Mouse (Mus musculus) intestine, embryonic 15.5 days (tissue): ENCODE data around the gene Gucy2g. TPM values are rescaled to one million over a fixed set of nuclear protein-coding genes. Genes with fewer than 3 reads are reported as not detected.

Experiments used
- ATAC-seq: fragments of 200-750 bp; cut with Nextera tagmentation; 2 replicates; pipeline ENCODE4 v1.8.0; 2017; ENCODE audit warnings: moderate TSS enrichment, moderate library complexity
- H3K27ac ChIP-seq: fragments of 300-500 bp; sonication (generic); 2 replicates; pipeline ENCODE4 v1.5.1; 2015; ENCODE audit warnings: mild to moderate bottlenecking, inconsistent platforms
- H3K27me3 ChIP-seq: fragments of 300-500 bp; sonication (generic); replicated peaks from 2 replicates; pipeline ENCODE4 v1.6.1; 2015; ENCODE audit warnings: inconsistent platforms
- H3K36me3 ChIP-seq: fragments of 300-500 bp; sonication (generic); 2 replicates; pipeline ENCODE4 v1.6.1; 2015; ENCODE audit warnings: inconsistent platforms
- H3K4me1 ChIP-seq: fragments of 300-500 bp; sonication (generic); replicated peaks from 2 replicates; pipeline ENCODE4 v1.6.1; 2015; ENCODE audit warnings: inconsistent platforms
- H3K4me2 ChIP-seq: fragments of 300-500 bp; sonication (generic); replicated peaks from 2 replicates; pipeline ENCODE4 v1.6.1; 2015; ENCODE audit warnings: mild to moderate bottlenecking, inconsistent platforms
- H3K4me3 ChIP-seq: fragments of 300-500 bp; sonication (generic); replicated peaks from 2 replicates; pipeline ENCODE4 v1.5.1; 2015; ENCODE audit warnings: inconsistent platforms
- H3K9ac ChIP-seq: fragments of 300-500 bp; sonication (generic); 2 replicates; pipeline ENCODE4 v1.6.1; 2015; ENCODE audit warnings: inconsistent platforms
- H3K9me3 ChIP-seq: fragments of 300-500 bp; sonication (generic); 2 replicates; pipeline ENCODE4 v1.6.1; 2016; ENCODE audit warnings: inconsistent platforms
- whole genome bisulfite sequencing: fragments of 180-500 bp; shearing (Covaris S2); methylation state at CpG from one replicate; pipeline ENCODE4 v1.1.7; 2015; 5-methylcytosine and 5-hydroxymethylcytosine counted together
- polyA plus RNA-seq: library from polyadenylated mRNA; unstranded; fragments of >200 nt; fragmentation: Nextera tagmentation; extraction: Ambion mirVana; gene quantifications from 2 replicates; pipeline ENCODE4 v1.2.1, GENCODE M21; 2015

Gene Gucy2g
- polyA plus RNA-seq, 1 experiment from 2014 or later, result not detected

DNA sequence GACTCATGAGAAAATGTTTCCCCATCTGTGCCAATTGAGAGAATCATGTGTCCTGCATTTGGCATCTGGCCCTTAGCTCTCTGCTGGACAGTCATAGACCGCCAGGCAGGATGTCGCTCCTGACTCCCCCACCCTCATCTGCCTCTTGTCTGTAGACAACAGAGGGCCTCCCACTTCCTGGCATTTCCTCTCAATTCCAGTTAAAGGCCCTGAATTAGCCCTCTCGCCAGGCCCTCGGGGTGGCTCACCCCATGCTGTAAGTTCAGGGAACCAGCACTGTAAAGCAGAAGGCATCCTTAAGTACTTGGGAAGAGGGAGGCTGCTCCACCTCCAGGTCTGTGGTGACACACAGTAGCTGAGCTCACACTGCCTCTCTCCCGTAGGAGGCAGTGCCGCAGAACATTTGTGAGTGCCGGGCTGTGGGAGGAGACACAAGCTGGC is 3.8 kb upstream of the Gucy2g start:
- no peak overlapping the region for H3K4me2 ChIP-seq
- ATAC-seq, result peak; percentile 56
- H3K9me3 ChIP-seq, result no peaks in the 10 kb centered on the region
- no peaks in the 10 kb centered on the region for H3K27me3 ChIP-seq
- H3K4me3 ChIP-seq, result no peak overlapping the region
- no peaks in the 10 kb centered on the region for H3K36me3 ChIP-seq
- no peak overlapping the region for H3K9ac ChIP-seq
- H3K4me1 ChIP-seq, result peaks cover 7% of the 10 kb centered on the region
- WGBS, result 24% methylated on average over 7 of the region's 7 CpGs
- H3K27ac ChIP-seq, result no peak overlapping the region

DNA sequence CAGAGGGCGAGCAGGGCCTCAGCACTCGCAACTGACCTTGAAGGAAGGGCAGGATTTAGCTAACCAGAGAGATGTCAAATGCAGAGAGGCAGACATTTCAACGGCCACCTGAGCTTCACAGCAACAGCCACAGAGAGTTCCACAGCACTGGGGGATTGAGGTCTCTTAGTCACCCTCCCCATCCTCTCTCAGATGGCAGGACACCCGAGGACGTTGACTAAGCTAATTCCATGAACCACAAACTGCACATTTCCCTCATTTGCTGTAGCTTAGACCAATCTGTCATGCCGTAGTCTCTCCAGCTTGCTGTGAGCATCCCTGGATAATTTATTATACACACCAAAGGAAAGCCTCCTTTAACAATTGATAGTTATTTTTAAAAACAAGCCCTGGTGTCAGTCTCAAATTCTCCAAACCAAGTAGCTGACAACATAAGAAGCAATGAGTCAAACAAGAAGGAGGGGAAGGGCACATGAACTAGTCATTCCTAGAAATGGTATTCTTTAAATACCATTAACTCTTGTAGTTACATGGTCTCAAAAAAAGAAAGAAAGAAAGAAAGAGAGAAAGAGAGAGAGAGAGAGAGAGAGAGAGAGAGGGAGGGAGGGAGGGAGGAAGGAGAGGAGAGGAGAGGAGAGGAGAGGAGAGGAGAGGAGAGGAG is 1.1 kb downstream of the Gucy2g start:
- H3K36me3 ChIP-seq, result no peaks in the 10 kb centered on the region
- no peak overlapping the region for H3K4me2 ChIP-seq
- H3K4me3 ChIP-seq, result no peak overlapping the region
- 57% methylated on average over 6 of the region's 6 CpGs for WGBS
- no peaks in the 10 kb centered on the region for H3K27me3 ChIP-seq
- no peak overlapping the region for H3K9ac ChIP-seq
- ATAC-seq, result no peak
- H3K4me1 ChIP-seq, result peaks cover 1% of the 10 kb centered on the region
- no peak overlapping the region for H3K27ac ChIP-seq
- no peaks in the 10 kb centered on the region for H3K9me3 ChIP-seq

DNA sequence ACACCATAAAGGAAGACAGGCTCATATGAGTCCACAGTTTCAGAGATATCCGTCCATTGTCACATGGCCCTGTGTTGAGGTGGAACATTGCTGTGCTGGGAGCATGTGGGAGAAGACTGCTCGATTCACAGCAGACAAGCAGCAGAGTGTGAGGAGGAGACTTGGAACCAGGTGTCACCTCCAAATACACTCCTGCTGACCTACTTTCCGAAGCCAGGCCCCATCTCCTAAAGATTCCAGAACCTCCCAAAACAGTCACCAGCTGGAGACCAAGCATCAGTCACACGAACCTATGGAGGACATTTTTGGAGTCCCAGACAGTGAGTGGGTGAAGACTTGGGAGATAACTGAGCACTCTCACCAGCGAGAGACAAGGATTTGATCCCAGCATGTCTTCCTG is 4.5 kb downstream of the Gucy2g start:
- 77% methylated on average over 5 of the region's 5 CpGs for WGBS
- Histone ChIP-seq H3K4me3 (no peak overlapping the region), H3K27me3 (no peaks in the 10 kb centered on the region), H3K4me1 (no peaks in the 10 kb centered on the region), H3K36me3 (no peaks in the 10 kb centered on the region), H3K4me2 (no peak overlapping the region), H3K27ac (no peak overlapping the region), H3K9ac (no peak overlapping the region), H3K9me3 (no peaks in the 10 kb centered on the region)
- no peak for ATAC-seq

DNA sequence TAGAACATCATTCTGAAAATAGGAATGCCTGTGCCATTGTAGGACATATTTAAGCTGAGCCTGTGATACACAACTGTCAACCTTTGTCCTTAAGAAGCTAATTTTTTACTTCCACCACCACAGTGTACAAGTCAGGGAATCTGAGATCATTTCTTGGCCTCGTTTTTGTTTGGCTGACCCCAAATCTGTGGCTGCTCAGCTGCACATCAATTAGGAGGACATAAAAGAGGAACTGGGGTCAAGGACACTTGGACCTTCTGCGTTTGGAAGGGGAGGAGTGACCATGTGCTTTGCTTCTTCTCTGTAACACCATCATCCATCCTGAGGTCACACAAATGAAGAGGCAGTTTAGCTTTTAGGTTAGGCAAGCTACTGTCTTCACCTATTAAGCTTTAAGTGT is 5.0 kb downstream of the Gucy2g start:
- no peak overlapping the region for H3K9ac ChIP-seq
- H3K4me1 ChIP-seq, result no peaks in the 10 kb centered on the region
- no peaks in the 10 kb centered on the region for H3K9me3 ChIP-seq
- no peak overlapping the region for H3K4me2 ChIP-seq
- no peaks in the 10 kb centered on the region for H3K27me3 ChIP-seq
- H3K27ac ChIP-seq, result no peak overlapping the region
- 28% methylated on average over 2 of the region's 2 CpGs for WGBS
- no peaks in the 10 kb centered on the region for H3K36me3 ChIP-seq
- no peak overlapping the region for H3K4me3 ChIP-seq
- no peak for ATAC-seq

DNA sequence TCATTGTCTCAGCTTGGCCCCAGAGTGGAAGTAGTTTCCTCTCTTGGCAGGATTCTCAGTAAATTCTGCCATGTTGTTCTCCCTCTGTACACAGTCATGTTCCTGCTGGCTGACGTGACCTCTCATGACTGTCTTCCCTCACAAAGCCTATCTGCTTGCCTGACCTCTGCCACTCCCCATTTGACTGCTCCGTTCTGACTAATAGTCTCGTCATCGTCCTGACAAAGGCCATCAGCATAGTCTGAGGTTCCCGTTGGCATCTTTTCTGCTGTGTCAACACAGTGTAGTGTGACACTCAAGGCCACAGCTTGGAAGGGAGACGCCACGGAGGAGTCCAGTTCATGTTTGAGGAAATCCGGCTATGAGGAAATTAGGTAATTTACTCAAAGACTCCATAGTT is 8.9 kb downstream of the Gucy2g start:
- no peak overlapping the region for H3K4me3 ChIP-seq
- H3K4me1 ChIP-seq, result no peaks in the 10 kb centered on the region
- H3K9ac ChIP-seq, result no peak overlapping the region
- no peaks in the 10 kb centered on the region for H3K27me3 ChIP-seq
- WGBS, result 49% methylated on average over 8 of the region's 8 CpGs
- no peaks in the 10 kb centered on the region for H3K36me3 ChIP-seq
- 0 out of 2 replicates have a peak overlapping the region, but pooled peaks have one; percentile 29 for H3K27ac ChIP-seq
- peak; percentile 94 for ATAC-seq
- no peak overlapping the region for H3K4me2 ChIP-seq
- no peaks in the 10 kb centered on the region for H3K9me3 ChIP-seq

DNA sequence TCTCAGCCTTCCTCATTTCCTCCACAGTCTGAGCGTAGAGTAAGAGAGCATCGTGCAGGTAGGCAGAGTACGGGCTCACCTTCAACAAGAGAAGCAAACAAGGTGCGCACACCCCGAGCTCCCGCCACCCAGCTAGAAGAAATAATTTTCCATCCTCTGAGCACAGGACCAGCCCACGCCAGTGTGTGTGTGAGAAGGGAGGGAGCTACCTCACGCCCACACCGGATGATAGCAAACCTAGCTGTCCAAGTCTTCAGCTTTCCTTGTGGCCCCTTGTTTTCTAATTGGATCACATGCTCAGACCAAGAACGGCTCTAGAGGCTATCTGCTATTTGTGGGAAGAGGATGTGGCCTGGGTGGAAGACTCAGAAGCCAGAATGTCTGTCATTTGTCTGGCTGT is 10.0 kb downstream of the Gucy2g start:
- ATAC-seq, result no peak
- WGBS, result 75% methylated on average over 10 of the region's 10 CpGs
- no peak overlapping the region for H3K4me2 ChIP-seq

DNA sequence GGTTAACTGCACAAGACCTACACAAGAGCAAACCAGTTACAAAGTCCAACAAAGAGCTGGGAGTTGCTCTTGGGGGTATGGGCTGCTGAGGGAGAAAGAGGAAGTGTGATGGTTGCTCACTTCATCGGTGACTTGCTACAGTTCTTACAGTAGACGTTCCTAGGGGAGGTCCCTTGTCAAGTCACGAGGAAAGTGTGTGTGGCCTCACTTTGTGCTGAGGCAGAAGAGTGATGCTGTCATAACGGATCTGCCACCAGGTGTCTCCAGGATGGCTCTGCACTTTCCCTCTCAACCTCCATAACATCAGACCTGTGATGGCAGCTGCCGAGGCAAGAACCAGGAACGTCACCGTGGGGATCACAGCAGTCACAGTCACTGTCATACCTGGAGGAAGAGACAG is 13.9 kb downstream of the Gucy2g start:
- Histone ChIP-seq H3K27ac (no peak overlapping the region), H3K4me2 (no peak overlapping the region), H3K9me3 (no peaks in the 10 kb centered on the region), H3K4me3 (no peak overlapping the region), H3K4me1 (no peaks in the 10 kb centered on the region), H3K9ac (no peak overlapping the region), H3K27me3 (no peaks in the 10 kb centered on the region), H3K36me3 (no peaks in the 10 kb centered on the region)
- ATAC-seq, result no peak
- WGBS, result 81% methylated on average over 7 of the region's 7 CpGs

More for the DNA sequence above, 10.0 kb downstream of the Gucy2g start:
- Histone ChIP-seq H3K36me3 (no peaks in the 10 kb centered on the region), H3K27me3 (no peaks in the 10 kb centered on the region), H3K4me3 (no peak overlapping the region), H3K27ac (no peak overlapping the region), H3K9me3 (no peaks in the 10 kb centered on the region), H3K4me1 (no peaks in the 10 kb centered on the region), H3K9ac (no peak overlapping the region)

DNA sequence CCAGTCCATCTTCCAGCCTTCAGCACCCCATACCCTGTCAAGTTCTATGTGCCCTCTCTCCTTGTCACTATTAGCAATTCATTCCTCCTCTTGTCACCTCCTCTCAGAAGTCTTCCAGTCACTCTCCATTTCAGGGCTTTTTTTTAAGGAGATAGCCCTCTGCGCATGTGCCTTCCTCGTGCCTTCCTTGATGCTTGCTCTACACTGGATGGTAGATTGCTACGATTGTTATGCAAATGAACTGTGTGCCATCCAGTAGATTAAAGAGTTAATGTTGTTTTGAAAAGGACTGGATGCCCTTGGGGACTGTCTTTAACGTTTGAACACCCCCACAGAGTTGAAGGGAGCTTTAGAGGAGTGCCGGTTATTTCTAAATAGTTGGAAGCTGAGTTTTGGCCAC is 14.4 kb downstream of the Gucy2g start:
- Histone ChIP-seq H3K36me3 (no peaks in the 10 kb centered on the region), H3K4me2 (no peak overlapping the region), H3K9me3 (no peaks in the 10 kb centered on the region), H3K9ac (no peak overlapping the region), H3K27ac (no peak overlapping the region), H3K4me1 (no peaks in the 10 kb centered on the region), H3K27me3 (no peaks in the 10 kb centered on the region), H3K4me3 (no peak overlapping the region)
- ATAC-seq, result no peak
- 75% methylated on average over 5 of the region's 5 CpGs for WGBS

DNA sequence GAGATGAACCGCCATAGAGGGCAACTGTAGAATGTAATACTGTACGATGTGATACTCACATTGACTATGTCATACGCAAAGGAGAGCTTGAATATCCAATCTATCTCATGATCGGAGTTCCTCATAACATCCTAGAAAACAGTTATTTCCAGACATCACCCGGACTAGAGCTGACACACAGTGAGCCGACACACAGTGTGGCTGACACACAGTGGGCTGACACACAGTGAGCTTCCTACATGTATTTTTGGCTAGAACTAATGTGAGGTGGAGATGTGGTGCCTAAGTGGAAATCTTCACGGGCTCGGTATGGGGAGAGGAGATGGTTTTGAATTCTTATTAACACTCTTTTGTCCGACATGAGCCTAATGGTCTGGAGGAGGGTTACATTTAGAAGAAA is 18.8 kb downstream of the Gucy2g start:
- Histone ChIP-seq H3K4me3 (no peak overlapping the region), H3K9ac (no peak overlapping the region), H3K4me1 (peaks cover 10% of the 10 kb centered on the region; the same call in 1 of the 2 replicates), H3K36me3 (no peaks in the 10 kb centered on the region), H3K27ac (no peak overlapping the region), H3K4me2 (no peak overlapping the region), H3K9me3 (no peaks in the 10 kb centered on the region), H3K27me3 (no peaks in the 10 kb centered on the region)
- 89% methylated on average over 9 of the region's 9 CpGs for WGBS
- no peak for ATAC-seq

DNA sequence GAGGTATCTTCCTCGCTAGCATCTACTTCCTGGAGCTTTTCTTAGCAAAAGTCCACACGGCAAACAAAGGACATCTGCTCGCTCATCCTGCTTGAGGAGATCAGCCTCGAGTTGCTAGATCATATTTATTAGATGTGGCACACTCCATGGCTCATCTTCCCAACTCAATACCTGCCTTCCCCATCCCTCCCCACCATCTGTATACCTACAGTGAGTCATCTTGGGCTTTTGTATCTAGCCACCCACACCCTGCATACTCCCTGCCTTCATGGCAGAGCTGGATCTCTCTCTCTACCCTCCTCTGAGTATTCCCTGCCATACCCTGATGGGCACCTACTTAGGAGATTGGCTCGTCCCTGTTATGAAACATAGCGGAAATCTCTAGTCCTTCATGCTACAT is 19.8 kb downstream of the Gucy2g start:
- no peak for ATAC-seq
- Histone ChIP-seq H3K9ac (no peak overlapping the region), H3K4me1 (peaks cover 10% of the 10 kb centered on the region; the same call in 1 of the 2 replicates), H3K4me2 (no peak overlapping the region), H3K27ac (no peak overlapping the region), H3K9me3 (no peaks in the 10 kb centered on the region), H3K36me3 (no peaks in the 10 kb centered on the region), H3K27me3 (no peaks in the 10 kb centered on the region), H3K4me3 (no peak overlapping the region)
- whole genome bisulfite sequencing, result 80% methylated on average over 6 of the region's 6 CpGs

DNA sequence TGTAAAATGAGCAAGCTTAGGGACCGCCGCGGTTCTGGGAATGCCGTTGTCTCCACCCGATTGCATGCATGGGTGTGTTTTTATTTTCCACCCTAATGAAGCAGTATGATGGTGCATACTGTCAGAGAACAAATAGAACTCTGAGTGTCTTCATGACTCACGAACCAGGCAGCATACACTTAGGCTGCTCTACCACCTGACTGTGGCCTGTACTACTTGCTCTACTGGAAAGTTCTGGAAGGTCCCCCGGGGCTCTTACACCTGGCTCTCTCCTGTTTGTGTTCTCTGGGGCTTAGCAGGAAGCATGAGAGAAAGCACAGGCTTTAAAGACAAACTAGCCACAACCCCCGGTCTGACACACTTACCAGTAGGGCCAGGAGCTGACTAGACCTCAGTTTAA is 21.7 kb downstream of the Gucy2g start:
- H3K4me1 ChIP-seq, result peaks cover 12% of the 10 kb centered on the region; the same call in 1 of the 2 replicates
- 0 out of 2 replicates have a peak, but pooled peaks have one; percentile 27 for ATAC-seq
- H3K9me3 ChIP-seq, result no peaks in the 10 kb centered on the region
- H3K36me3 ChIP-seq, result no peaks in the 10 kb centered on the region
- H3K9ac ChIP-seq, result no peak overlapping the region
- H3K4me3 ChIP-seq, result no peak overlapping the region
- H3K4me2 ChIP-seq, result no peak overlapping the region
- H3K27ac ChIP-seq, result no peak overlapping the region
- 71% methylated on average over 8 of the region's 8 CpGs for WGBS
- H3K27me3 ChIP-seq, result no peaks in the 10 kb centered on the region

DNA sequence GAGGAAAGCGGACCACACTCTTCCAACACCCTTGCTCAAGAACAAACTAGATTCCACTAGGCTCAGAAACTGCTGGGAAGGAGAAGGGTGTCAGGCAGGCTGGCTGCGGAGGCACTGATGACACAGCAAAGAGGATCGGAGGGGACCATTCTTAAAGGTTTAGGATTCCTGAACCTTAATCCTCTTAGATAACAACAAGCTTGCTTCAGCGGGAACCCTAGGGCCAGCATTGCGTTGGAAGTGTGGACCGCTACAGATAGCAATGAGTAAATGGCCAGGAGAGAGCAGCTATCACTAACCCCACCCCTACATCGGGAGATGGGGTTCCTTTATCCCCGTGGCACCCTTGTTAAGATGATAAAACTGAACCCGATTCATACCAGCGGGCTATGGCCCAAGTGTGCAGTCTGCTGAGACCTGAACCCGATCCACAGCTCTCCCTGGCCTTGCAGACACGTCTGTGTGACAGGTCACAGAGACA is 22.3 kb downstream of the Gucy2g start:
- H3K9ac ChIP-seq, result peak overlapping the region; percentile 41
- H3K27ac ChIP-seq, result no peak overlapping the region
- peaks cover 13% of the 10 kb centered on the region for H3K4me1 ChIP-seq
- H3K4me2 ChIP-seq, result peak overlapping the region; percentile 70
- peak; percentile 71 for ATAC-seq
- no peaks in the 10 kb centered on the region for H3K36me3 ChIP-seq
- WGBS, result 22% methylated on average over 12 of the region's 12 CpGs
- peak overlapping the region; percentile 38 for H3K4me3 ChIP-seq
- no peaks in the 10 kb centered on the region for H3K27me3 ChIP-seq
- no peaks in the 10 kb centered on the region for H3K9me3 ChIP-seq

DNA sequence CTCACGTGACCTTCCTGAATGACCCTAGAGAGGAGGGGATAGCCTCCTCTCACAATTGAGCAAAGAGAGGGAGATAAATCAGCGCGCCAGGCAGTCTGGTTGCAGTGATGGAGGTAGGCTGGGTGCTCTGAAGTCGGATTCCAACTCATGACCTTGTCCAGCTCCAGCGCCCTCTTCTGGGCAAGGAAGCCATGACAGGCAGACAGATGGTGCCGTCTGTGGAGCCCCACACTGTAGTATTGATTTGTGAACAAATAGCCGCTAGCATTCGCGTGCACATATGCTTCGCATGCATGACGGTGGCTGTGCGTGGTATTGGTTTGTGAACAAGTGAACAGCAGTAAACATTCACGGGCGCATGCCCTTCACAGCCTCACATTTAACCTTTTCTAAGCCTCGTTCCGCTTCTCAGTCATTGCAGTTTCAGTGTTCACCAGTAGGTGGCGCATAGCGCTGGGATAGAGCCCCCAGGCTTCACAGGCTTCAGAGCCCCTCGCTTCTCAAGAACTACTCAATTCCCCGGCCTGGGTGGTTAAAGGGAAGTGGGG is 22.8 kb downstream of the Gucy2g start:
- no peaks in the 10 kb centered on the region for H3K36me3 ChIP-seq
- no peaks in the 10 kb centered on the region for H3K9me3 ChIP-seq
- H3K4me1 ChIP-seq, result peaks cover 13% of the 10 kb centered on the region
- no peak overlapping the region for H3K27ac ChIP-seq
- H3K27me3 ChIP-seq, result no peaks in the 10 kb centered on the region
- H3K4me3 ChIP-seq, result peak overlapping the region; percentile 38
- WGBS, result 4% methylated on average over 20 of the region's 20 CpGs
- peak overlapping the region; percentile 70 for H3K4me2 ChIP-seq
- H3K9ac ChIP-seq, result peak overlapping the region; percentile 41
- peak; percentile 70 for ATAC-seq
